Comparison of ENCODE assay signal across 26 mouse cellular contexts in genomic region chr10:7608611-7609010, GRCm38 (mm10). TPM values are rescaled to one million over a fixed set of nuclear protein-coding genes. Genes with fewer than 3 reads are reported as not detected.
DNase-seq lines count a peak whose midpoint lies in the region; ATAC-seq and TF ChIP-seq lines count a peak whose summit lies in the region.
"Had no signal": no experiment of that assay in that cellular context is flagged by ENCODE, and none has a peak within 500 bp of the region (broad histone marks: within the 10 kb centered on the region; RNA-seq: fewer than 3 reads in every experiment).

No protein-coding gene starts in this region.

- H3K27me3 ChIP-seq in testis, adult 2 months (ENCODE audit: control insufficient read depth, insufficient read depth, low read length): no peaks in the 10 kb centered on the region
- H3K27me3 ChIP-seq in hindbrain, embryonic 12.5 days: no peaks in the 10 kb centered on the region
- H3K27me3 ChIP-seq: CH12.LX; embryonic facial prominence, embryonic 13.5 days; forebrain, embryonic 12.5 days; forebrain, embryonic 15.5 days; hindbrain, embryonic 15.5 days had no signal

- 0 out of 2 replicates have a peak, but pooled peaks cover 3% of the 10 kb centered on the region for H3K4me1 ChIP-seq in testis, adult 2 months (ENCODE audit: control insufficient read depth, insufficient read depth, low read length)
- H3K4me1 ChIP-seq in hindbrain, embryonic 12.5 days: no peaks in the 10 kb centered on the region
- H3K4me1 ChIP-seq: embryonic facial prominence, embryonic 10.5 days; embryonic facial prominence, embryonic 13.5 days; forebrain, embryonic 12.5 days; forebrain, embryonic 15.5 days; hindbrain, embryonic 15.5 days had no signal

- intact Hi-C loops in left cerebral cortex, postnatal 25 days (cut with DNase I): no loop called here

- H3K4me2 ChIP-seq in hindbrain, embryonic 12.5 days (replicated peaks): no peak overlapping the region
- H3K4me2 ChIP-seq: embryonic facial prominence, embryonic 13.5 days; forebrain, embryonic 12.5 days; forebrain, embryonic 15.5 days; heart, embryonic 11.5 days; hindbrain, embryonic 15.5 days had no signal

- H3K4me3 ChIP-seq in testis, adult 2 months (ENCODE audit: control insufficient read depth, low read depth, low read length): peak overlapping the region; percentile 82
- no peak overlapping the region for H3K4me3 ChIP-seq in hindbrain, embryonic 12.5 days
- H3K4me3 ChIP-seq: embryonic facial prominence, embryonic 10.5 days; embryonic facial prominence, embryonic 13.5 days; erythroblast, embryonic 14.5 days; forebrain, embryonic 12.5 days; forebrain, embryonic 15.5 days; heart, adult 2 months; hindbrain, embryonic 15.5 days had no signal

- no peak for DNase-seq in cerebellum, adult 11-12 months
- DNase-seq in testis, postnatal 10 days (ENCODE audit: low spot score): no peak
- no peak for DNase-seq in left cerebral cortex, postnatal 25 days (ENCODE audit: low spot score in 2 of 2)
- DNase-seq: adrenal gland, postnatal 10 days; adrenal gland, postnatal 36 days; B cell, adult 2 months; cerebellum, adult 11 months; cerebellum, adult 8-10 months; cerebellum, postnatal 10 days; cerebellum, postnatal 36 days; embryo, embryonic 11 days; gastrocnemius, postnatal 25 days; heart, adult 2 months; heart, postnatal 36 days had no signal

- no peak overlapping the region for H3K9ac ChIP-seq in hindbrain, embryonic 12.5 days
- H3K9ac ChIP-seq: embryonic facial prominence, embryonic 13.5 days; forebrain, embryonic 12.5 days; forebrain, embryonic 15.5 days; hindbrain, embryonic 15.5 days had no signal

- ATAC-seq in cerebellum, adult (ENCODE audit: insufficient number of reproducible peaks, low FRiP score, low TSS enrichment): 0 out of 2 replicates have a peak, but pooled peaks have one; percentile 26
- ATAC-seq in monocyte, adult 5-6 weeks (replicated peaks; ENCODE audit: insufficient number of reproducible peaks, low FRiP score, low TSS enrichment, poor library complexity, severe bottlenecking): 0 out of 2 replicates have a peak, but pooled peaks have one; percentile 5
- ATAC-seq in hindbrain, embryonic 12.5 days (ENCODE audit: low FRiP score): no peak
- ATAC-seq: forebrain, embryonic 15.5 days had no signal

- 97% methylated on average over 17 of the region's 17 CpGs for WGBS in hindbrain, embryonic 12.5 days

- no peaks in the 10 kb centered on the region for H3K9me3 ChIP-seq in hindbrain, embryonic 12.5 days (replicated peaks)
- H3K9me3 ChIP-seq: embryonic facial prominence, embryonic 10.5 days; embryonic facial prominence, embryonic 13.5 days; forebrain, embryonic 12.5 days; forebrain, embryonic 15.5 days; hindbrain, embryonic 15.5 days had no signal

- TF ChIP-seq CTCF in testis, adult 2 months (IDR thresholded peaks at IDR 0.05; ENCODE audit: control insufficient read depth, insufficient read depth, insufficient replicate concordance, low read depth, low read length): no peak

- no peaks in the 10 kb centered on the region; the same call in 1 of the 2 replicates for H3K36me3 ChIP-seq in testis, adult 2 months (ENCODE audit: control insufficient read depth, insufficient read depth, low read length)
- peaks cover 19% of the 10 kb centered on the region for H3K36me3 ChIP-seq in hindbrain, embryonic 12.5 days
- H3K36me3 ChIP-seq: embryonic facial prominence, embryonic 10.5 days; embryonic facial prominence, embryonic 13.5 days had no signal

- no peak overlapping the region for H3K27ac ChIP-seq in testis, adult 2 months (ENCODE audit: control insufficient read depth, insufficient read depth, low read depth, low read length)
- no peak overlapping the region for H3K27ac ChIP-seq in hindbrain, embryonic 12.5 days
- H3K27ac ChIP-seq: embryonic facial prominence, embryonic 10.5 days; embryonic facial prominence, embryonic 13.5 days; forebrain, embryonic 12.5 days; forebrain, embryonic 15.5 days; heart, adult 2 months; hindbrain, embryonic 15.5 days had no signal

- TF ChIP-seq POLR2A in testis, adult 2 months (IDR thresholded peaks at IDR 0.05; ENCODE audit: control insufficient read depth, low read depth, low read length): peak; percentile 13; the same call in 1 of the 2 replicates

RNA-seq across cellular contexts. Expression of gene Lrp11, which starts 19.0 kb away (rescaled TPM):
- 2.9 and 3.1 TPM in 2 replicates for polyA plus RNA-seq in testis, adult 2 months (2012; rRNA removed)
- total RNA-seq in monocyte, adult 5-6 weeks (2017): 0.10 to 1.9 TPM in 2 of 3 replicates, not detected in the other
- 17.7 and 19.3 TPM in 2 replicates for polyA plus RNA-seq in hindbrain, embryonic 12.5 days (2016; fragmentation: Nextera tagmentation; extraction: Ambion mirVana)
- total RNA-seq in left cerebral cortex, postnatal 25 days (2021): 100 to 1,000 TPM; 144 to 148 TPM
- polyA plus RNA-seq: erythroblast, embryonic 14.5 days had no signal

RNA-seq across cellular contexts. Expression of gene Nup43, which starts 58.7 kb away (rescaled TPM):
- 26.0 and 27.5 TPM in 2 replicates for polyA plus RNA-seq in testis, adult 2 months (2012; rRNA removed)
- total RNA-seq in monocyte, adult 5-6 weeks (2017): 2.0 to 8.1 TPM (median 6.9 TPM) in 3 replicates
- 40.6 and 42.2 TPM in 2 replicates for polyA plus RNA-seq in hindbrain, embryonic 12.5 days (2016; fragmentation: Nextera tagmentation; extraction: Ambion mirVana)
- 1 to 10 TPM; 4.1 to 4.2 TPM for total RNA-seq in left cerebral cortex, postnatal 25 days (2021)

Comparison
In these comparisons a context has a peak if more than half of its experiments do, and no peak if none do; other contexts are left out.
1. RNA of gene Lrp11, which starts 19.0 kb away (total RNA-seq): 144 to 148 TPM in left cerebral cortex, postnatal 25 days; 0.10 to 1.9 TPM in monocyte, adult 5-6 weeks; every median in the first group is over 10 times any median in the second.